Mouse (Mus musculus): ENCODE data around the gene Glis1. TPM values are rescaled to one million over a fixed set of nuclear protein-coding genes. Genes with fewer than 3 reads are reported as not detected.

Gene Glis1
- polyA plus RNA-seq, 1 experiment from 2014 or later = 4.9 TPM

DNA sequence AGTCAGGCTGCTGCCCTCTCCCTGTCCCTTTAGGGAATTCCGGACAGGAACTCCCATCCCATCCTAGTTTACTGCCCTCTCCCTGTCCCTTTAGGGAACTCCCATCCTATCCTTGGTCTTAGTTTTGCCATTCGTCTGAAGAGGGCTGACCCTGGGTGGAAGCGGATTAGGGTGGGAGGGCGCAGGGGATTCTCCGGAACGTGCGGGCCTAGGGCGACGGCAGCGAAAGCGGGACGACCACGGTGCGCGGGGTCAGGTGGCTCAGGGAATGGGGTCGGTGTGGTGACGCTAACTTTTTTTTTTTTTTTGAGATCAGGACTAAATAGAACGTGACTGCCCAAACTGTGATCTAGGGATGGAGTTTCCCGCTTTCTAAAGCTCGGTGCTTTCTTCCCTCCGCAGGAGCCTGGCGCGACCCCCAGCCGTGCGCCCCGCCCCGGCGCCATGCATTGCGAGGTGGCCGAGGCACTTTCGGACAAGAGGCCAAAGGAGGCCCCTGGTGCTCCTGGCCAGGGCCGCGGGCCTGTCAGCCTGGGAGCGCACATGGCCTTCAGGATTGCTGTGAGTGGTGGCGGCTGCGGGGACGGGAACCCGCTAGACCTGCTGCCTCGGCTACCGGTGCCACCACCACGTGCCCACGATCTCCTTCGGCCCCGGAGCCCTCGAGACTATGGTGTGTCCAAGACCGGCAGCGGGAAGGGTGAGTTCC lies 1.0 kb downstream of the Glis1 start:
- Histone ChIP-seq H3K9ac (peak overlapping the region; percentile 72; the same call in 1 of the 2 replicates), H3K27ac (no peak overlapping the region), H3K4me3 (peak overlapping the region; percentile 64), H3K9me3 (no peaks in the 10 kb centered on the region), H3K4me2 (replicated peaks) (peak overlapping the region; percentile 97), H3K4me1 (peaks cover 11% of the 10 kb centered on the region), H3K27me3 (replicated peaks) (peaks cover 66% of the 10 kb centered on the region), H3K36me3 (no peaks in the 10 kb centered on the region)
- WGBS = 1% methylated on average over 47 of the region's 47 CpGs
- ATAC-seq (ENCODE audit: low FRiP score, low read depth) = no peak

DNA sequence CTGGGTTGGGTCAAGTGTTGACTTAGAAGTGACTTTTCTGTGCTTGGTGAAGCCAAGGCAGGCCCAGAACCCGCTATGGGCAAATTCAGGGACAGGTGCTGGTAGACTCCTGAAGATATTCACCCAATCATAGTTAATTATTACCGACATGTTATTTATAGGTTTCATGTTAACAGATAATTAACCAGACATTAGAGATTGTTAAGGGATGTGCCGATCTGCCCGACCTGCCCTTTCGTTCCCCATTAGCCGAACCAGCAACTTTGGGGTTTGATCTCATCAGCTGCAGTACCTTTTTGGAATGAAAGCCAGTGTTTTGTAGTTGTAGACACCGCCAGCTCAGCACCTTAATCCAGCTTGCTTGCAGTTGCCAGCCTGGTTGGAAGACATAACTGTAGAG lies 2.1 kb downstream of the Glis1 start:
- no peak overlapping the region for H3K9ac ChIP-seq
- H3K4me1 ChIP-seq = peaks cover 11% of the 10 kb centered on the region
- H3K36me3 ChIP-seq = no peaks in the 10 kb centered on the region
- no peak overlapping the region for H3K27ac ChIP-seq
- H3K27me3 ChIP-seq (replicated peaks) = peaks cover 75% of the 10 kb centered on the region
- H3K9me3 ChIP-seq = no peaks in the 10 kb centered on the region
- no peak overlapping the region for H3K4me2 ChIP-seq (replicated peaks)
- no peak for ATAC-seq (ENCODE audit: low FRiP score, low read depth)
- no peak overlapping the region for H3K4me3 ChIP-seq
- 91% methylated on average over 7 of the region's 7 CpGs for WGBS

DNA sequence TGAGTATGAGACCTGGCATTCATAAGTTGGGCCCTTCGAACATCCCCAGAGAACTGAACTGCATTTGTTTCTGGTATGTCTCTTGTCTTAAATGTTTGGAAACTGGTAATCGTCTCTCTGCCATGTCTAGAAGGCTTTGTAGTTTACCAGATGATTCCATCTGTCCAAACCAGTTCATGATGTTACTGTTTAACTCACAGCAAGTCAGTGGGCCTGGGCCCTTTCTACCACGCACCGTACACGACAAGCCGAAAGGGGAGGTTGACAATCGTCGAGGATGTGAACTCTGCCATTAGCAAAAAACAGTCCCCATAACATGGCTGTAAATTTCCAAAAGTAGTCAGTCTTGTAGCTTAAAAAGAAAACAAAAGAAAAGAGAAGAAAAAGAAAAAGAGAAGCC lies 4.3 kb downstream of the Glis1 start:
- no peak overlapping the region for H3K4me2 ChIP-seq (replicated peaks)
- no peak overlapping the region for H3K4me3 ChIP-seq
- H3K27me3 ChIP-seq (replicated peaks) = peaks cover 63% of the 10 kb centered on the region
- WGBS = 80% methylated on average over 8 of the region's 8 CpGs
- no peaks in the 10 kb centered on the region for H3K36me3 ChIP-seq
- H3K9ac ChIP-seq = no peak overlapping the region
- peaks cover 18% of the 10 kb centered on the region for H3K4me1 ChIP-seq
- no peaks in the 10 kb centered on the region for H3K9me3 ChIP-seq
- H3K27ac ChIP-seq = no peak overlapping the region
- ATAC-seq (ENCODE audit: low FRiP score, low read depth) = no peak

DNA sequence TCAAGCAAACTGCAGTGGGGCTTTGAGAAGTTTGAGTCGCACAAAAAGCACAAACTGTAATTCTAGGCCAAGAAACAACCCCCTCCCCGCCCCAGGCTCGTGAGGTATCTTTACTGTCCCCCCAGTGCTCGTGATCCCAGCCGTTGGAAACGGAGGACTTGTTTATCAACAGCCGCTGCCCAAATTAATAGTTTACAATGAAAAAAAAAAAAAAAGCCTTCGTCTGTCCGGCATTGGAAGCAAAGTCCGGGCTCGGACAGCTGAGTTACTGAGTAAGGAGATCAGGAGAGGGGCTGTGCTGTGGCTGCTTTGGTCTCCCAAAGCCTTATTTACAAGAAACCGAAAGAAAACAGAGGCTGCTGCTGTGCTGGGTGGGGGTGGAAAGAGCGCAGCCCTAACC lies 5.9 kb downstream of the Glis1 start:
- WGBS = 24% methylated on average over 13 of the region's 13 CpGs
- Histone ChIP-seq H3K27me3 (replicated peaks) (peaks cover 51% of the 10 kb centered on the region), H3K4me1 (peaks cover 13% of the 10 kb centered on the region), H3K27ac (no peak overlapping the region), H3K4me3 (no peak overlapping the region), H3K9ac (no peak overlapping the region), H3K9me3 (no peaks in the 10 kb centered on the region), H3K4me2 (replicated peaks) (peak overlapping the region; percentile 43), H3K36me3 (no peaks in the 10 kb centered on the region)
- no peak for ATAC-seq (ENCODE audit: low FRiP score, low read depth)

DNA sequence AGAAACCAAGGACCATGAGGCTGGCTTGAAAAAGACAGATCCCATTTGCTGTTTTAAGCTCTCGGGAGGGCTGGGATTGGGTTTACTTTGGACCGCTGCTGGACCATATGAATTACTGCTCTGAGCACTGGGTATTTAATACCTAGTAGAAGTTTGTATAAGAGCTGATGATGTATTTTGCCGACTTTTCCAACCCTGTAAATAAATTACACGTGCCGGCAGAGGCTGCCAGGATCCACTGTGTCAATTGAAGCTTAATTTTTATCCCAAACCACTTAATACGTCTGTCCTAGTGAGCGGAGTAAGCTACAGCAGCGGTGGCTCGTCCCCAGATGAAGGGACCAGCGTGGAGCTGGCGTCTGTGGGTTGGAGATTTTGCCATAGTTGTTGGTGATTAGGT lies 7.9 kb downstream of the Glis1 start:
- Histone ChIP-seq H3K9ac (no peak overlapping the region), H3K9me3 (no peaks in the 10 kb centered on the region), H3K4me2 (replicated peaks) (no peak overlapping the region), H3K4me3 (no peak overlapping the region), H3K27ac (no peak overlapping the region), H3K27me3 (replicated peaks) (peaks cover 32% of the 10 kb centered on the region), H3K36me3 (no peaks in the 10 kb centered on the region), H3K4me1 (peaks cover 7% of the 10 kb centered on the region; the same call in 1 of the 2 replicates)
- no peak for ATAC-seq (ENCODE audit: low FRiP score, low read depth)
- WGBS = 70% methylated on average over 11 of the region's 11 CpGs

DNA sequence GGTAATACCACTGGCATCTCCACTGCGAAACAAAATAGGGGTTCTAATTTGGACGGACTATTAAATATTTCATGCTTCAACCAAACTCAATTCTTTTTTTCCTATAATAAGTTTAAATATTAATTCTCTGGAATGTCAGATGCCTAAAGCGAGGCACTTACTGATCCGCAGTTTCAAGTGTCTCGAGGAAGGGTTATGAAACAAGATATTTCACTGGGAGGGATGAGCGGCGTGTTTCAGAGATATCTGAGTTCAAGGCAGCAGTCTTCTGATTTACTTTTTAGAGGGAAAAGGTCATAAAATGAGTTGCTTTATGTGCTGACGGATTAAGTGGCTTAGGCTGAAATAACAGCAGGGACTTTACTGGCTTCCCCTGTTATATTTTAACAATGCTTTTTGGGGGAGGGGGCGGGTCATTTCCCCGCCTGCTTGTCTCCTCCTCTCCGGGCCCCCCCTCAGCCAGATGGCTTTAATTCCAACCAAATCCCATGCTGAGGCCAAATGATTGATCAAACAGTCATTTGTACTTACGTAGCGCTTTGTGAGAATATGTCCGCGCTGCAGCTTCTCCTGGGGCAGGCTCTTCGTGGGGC lies 8.6 kb downstream of the Glis1 start:
- peaks cover 7% of the 10 kb centered on the region; the same call in 1 of the 2 replicates for H3K4me1 ChIP-seq
- peaks cover 25% of the 10 kb centered on the region for H3K27me3 ChIP-seq (replicated peaks)
- 34% methylated on average over 16 of the region's 16 CpGs for WGBS
- no peak overlapping the region for H3K4me3 ChIP-seq
- H3K9me3 ChIP-seq = no peaks in the 10 kb centered on the region
- H3K9ac ChIP-seq = no peak overlapping the region
- ATAC-seq (ENCODE audit: low FRiP score, low read depth) = no peak
- peak overlapping the region; percentile 31; the same call in 1 of the 2 replicates for H3K4me2 ChIP-seq (replicated peaks)
- no peaks in the 10 kb centered on the region for H3K36me3 ChIP-seq
- H3K27ac ChIP-seq = no peak overlapping the region

DNA sequence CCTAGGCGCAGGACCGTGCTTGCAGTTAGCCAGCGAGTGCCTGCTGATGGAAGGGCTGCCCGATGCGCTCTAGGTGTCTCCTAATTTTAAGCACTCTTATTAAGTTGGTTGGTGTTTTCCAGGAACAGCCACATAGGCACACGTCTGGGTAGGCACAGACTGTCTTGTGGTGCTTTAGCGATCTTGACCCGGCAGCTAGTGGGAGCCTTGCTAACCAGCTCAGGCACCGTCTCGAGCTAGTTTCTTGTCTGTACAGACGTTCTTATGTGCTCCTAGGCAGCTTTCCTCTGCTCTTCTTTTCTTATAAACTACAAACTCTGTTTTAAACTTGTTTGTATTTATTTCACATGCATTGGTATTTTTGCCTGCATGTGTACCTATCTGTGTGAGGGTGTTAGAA lies 9.2 kb downstream of the Glis1 start:
- H3K27ac ChIP-seq = no peak overlapping the region
- H3K9me3 ChIP-seq = no peaks in the 10 kb centered on the region
- ATAC-seq (ENCODE audit: low FRiP score, low read depth) = no peak
- peak overlapping the region; percentile 31; the same call in 1 of the 2 replicates for H3K4me2 ChIP-seq (replicated peaks)
- H3K27me3 ChIP-seq (replicated peaks) = peaks cover 18% of the 10 kb centered on the region
- no peak overlapping the region for H3K9ac ChIP-seq
- H3K36me3 ChIP-seq = no peaks in the 10 kb centered on the region
- WGBS = 50% methylated on average over 11 of the region's 11 CpGs
- H3K4me1 ChIP-seq = peaks cover 7% of the 10 kb centered on the region; the same call in 1 of the 2 replicates
- H3K4me3 ChIP-seq = no peak overlapping the region

DNA sequence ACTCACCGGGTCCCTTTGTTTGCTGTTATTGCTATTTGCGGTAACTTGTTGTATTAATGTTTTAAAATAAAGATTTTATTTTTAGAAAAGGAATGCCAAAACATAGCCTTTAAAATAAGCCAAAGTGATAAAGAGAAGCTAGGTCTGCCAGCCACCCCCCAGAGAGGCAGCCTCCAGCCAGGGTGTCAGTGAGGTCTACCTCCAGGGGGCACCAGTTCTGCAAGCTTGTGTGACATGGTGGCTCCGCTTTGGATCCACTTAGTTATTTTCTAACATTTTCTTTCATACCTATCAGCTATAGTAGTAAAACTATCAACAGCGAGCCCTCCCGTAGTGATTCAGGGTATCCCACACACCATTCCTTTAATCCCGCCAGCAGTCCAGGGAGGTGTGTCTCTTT lies 14.1 kb downstream of the Glis1 start:
- Histone ChIP-seq H3K9me3 (no peaks in the 10 kb centered on the region), H3K27me3 (replicated peaks) (no peaks in the 10 kb centered on the region; the same call in 1 of the 2 replicates), H3K4me3 (no peak overlapping the region), H3K27ac (no peak overlapping the region), H3K4me2 (replicated peaks) (no peak overlapping the region), H3K36me3 (no peaks in the 10 kb centered on the region), H3K9ac (no peak overlapping the region), H3K4me1 (0 out of 2 replicates have a peak, but pooled peaks cover 1% of the 10 kb centered on the region)
- no peak for ATAC-seq (ENCODE audit: low FRiP score, low read depth)
- WGBS = 93% methylated on average over 6 of the region's 6 CpGs

DNA sequence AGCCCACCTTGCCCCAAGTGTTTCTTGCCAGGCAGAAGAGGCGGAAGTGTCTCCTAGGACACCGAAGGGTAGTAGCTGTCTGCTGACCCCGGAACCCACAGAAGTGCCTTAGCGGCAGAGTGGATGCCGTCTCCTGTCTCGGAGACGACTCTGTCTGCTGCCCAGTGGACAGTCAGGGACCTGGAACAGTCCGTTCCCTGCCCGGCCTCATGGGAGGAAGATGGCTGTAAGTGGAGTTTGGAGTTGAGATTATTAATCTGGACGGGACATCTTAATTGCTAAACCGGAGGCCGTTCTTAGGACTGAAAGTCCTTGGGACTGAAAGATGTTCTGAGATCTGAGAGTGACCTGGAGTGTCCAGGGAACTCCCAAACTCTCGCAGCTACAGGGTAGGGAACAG lies 15.1 kb downstream of the Glis1 start:
- WGBS = 91% methylated on average over 13 of the region's 13 CpGs
- ATAC-seq (ENCODE audit: low FRiP score, low read depth) = no peak
- no peaks in the 10 kb centered on the region for H3K36me3 ChIP-seq

DNA sequence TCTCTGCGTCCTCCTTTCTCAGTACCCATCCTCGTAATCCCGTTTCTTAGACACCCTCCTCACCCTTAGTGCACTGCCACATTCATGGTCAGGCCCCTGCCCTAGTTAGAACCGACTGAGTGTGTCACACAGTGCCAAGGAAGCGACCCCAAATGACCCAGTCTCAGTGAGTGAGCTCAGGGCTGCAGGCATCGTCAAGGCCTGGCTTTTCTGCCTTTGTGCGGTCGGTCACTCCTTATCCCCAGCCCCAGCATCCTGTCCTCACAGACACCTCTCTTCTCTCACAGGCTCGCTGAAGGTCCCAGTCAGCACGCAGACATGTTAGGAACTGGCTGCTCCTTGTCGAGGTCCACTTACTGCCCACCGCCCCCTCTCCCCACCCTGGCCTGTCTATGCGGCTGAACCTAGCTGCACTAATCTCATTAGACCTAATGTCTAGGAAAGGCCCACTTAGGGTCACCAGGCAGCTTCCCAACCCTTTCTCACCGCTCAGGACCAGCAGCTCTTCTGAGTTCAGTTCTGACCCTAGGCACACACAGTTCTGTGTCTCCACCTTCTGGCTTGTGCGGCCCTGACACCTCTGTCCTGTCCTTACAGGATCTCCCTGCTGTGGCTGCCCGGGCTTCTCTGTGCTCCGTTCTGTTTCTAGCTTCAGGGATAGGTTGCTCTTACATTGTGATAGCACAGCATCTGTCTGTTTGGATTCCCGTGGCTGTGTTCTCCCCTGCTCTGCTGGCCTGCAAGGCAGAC lies 18.1 kb downstream of the Glis1 start:
- no peak; the same call in 1 of the 2 replicates for ATAC-seq (ENCODE audit: low FRiP score, low read depth)
- WGBS = 77% methylated on average over 18 of the region's 18 CpGs
- Histone ChIP-seq H3K27ac (no peak overlapping the region), H3K4me2 (replicated peaks) (no peak overlapping the region), H3K27me3 (replicated peaks) (no peaks in the 10 kb centered on the region), H3K9ac (no peak overlapping the region), H3K36me3 (no peaks in the 10 kb centered on the region), H3K9me3 (no peaks in the 10 kb centered on the region), H3K4me1 (0 out of 2 replicates have a peak, but pooled peaks cover 2% of the 10 kb centered on the region), H3K4me3 (no peak overlapping the region)

More for the DNA sequence above, 15.1 kb downstream of the Glis1 start:
- no peaks in the 10 kb centered on the region for H3K9me3 ChIP-seq
- H3K27me3 ChIP-seq (replicated peaks) = no peaks in the 10 kb centered on the region; the same call in 1 of the 2 replicates
- no peak overlapping the region for H3K4me3 ChIP-seq
- no peak overlapping the region for H3K4me2 ChIP-seq (replicated peaks)
- H3K27ac ChIP-seq = no peak overlapping the region
- no peaks in the 10 kb centered on the region for H3K4me1 ChIP-seq
- H3K9ac ChIP-seq = no peak overlapping the region

DNA sequence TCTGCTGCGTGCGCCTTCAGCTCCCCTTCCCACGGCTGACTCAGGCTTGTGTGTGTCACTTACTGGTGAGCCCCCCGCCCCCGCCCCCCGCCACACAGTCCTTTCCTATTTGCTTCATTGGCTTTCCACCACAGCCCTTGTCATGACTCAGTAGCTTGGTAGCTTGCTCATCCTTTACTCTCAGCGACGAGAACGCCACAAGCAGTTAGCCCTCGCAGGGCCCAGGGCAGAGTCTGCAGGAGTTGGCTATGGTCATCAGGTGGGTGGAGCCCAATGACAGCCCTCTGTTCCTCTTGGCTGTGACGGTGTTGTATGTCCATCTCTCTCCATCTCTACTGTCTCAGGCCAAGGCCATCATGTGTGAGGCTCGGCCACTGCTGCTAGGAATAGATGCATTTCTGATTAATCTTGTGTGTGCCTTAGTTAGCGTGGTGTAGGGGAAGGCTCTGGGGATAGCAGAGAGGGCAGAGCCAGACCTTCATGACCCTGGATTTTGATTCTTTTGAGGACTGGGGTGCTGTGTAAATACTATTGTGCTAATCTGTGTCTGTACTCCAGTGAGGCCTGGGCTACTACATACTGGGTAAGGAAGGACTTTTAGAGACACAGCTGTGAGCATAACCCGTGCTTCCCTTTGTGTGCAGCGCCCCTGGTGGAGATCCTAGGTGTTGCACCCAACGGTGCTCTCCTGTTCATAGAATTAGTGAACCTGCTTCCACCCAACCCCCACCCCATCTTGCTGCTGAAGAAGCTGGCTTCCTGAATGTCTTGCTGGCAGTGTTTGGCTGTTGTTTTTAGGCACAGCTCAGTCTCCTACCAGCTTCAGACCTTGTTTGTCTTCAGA lies 19.0 kb downstream of the Glis1 start:
- Histone ChIP-seq H3K36me3 (no peaks in the 10 kb centered on the region), H3K9ac (no peak overlapping the region), H3K27me3 (replicated peaks) (no peaks in the 10 kb centered on the region), H3K4me3 (no peak overlapping the region), H3K4me1 (0 out of 2 replicates have a peak, but pooled peaks cover 2% of the 10 kb centered on the region), H3K9me3 (no peaks in the 10 kb centered on the region), H3K4me2 (replicated peaks) (no peak overlapping the region), H3K27ac (no peak overlapping the region)
- 66% methylated on average over 16 of the region's 16 CpGs for WGBS
- ATAC-seq (ENCODE audit: low FRiP score, low read depth) = peak; percentile 85
